Mouse (Mus musculus) spleen, postnatal 36 days (tissue): ENCODE results near the gene Dsp.

Experiments used
- DNase-seq, 2 experiments: peaks; one replicate each; pipeline ENCODE4 v3.0.0; 2022; ENCODE audit warnings: low spot score in 2 of 2, mixed read lengths in 1 of 2

The Dsp gene

GRCm38 (mm10) chr13:38151069-38151588 lies at the start of gene Dsp:
Gene Dsp (plus strand): TSS chr13:38151294.
- no peak for DNase-seq

- no peak for DNase-seq
Observed at GRCm38 (mm10) chr13:38103406-38103805, 47.7 kb upstream of the Dsp start.

GRCm38 (mm10) chr13:38104501-38104900 lies 46.6 kb upstream of the Dsp start:
- no peak for DNase-seq

- DNase-seq: no peak
Observed at GRCm38 (mm10) chr13:38109081-38109480, 42.0 kb upstream of the Dsp start.

GRCm38 (mm10) chr13:38122321-38122720 lies 28.8 kb upstream of the Dsp start:
- DNase-seq: no peak

GRCm38 (mm10) chr13:38123666-38124065 lies 27.4 kb upstream of the Dsp start:
- DNase-seq: no peak

- no peak for DNase-seq
Observed at GRCm38 (mm10) chr13:38127683-38128082, 23.4 kb upstream of the Dsp start.

- no peak for DNase-seq
Observed at GRCm38 (mm10) chr13:38128246-38128645, 22.8 kb upstream of the Dsp start.

GRCm38 (mm10) chr13:38129492-38129891 lies 21.6 kb upstream of the Dsp start:
- no peak for DNase-seq

GRCm38 (mm10) chr13:38130116-38130515 lies 21.0 kb upstream of the Dsp start:
- no peak for DNase-seq

- no peak for DNase-seq
Observed at GRCm38 (mm10) chr13:38133016-38133528, 18.0 kb upstream of the Dsp start.

- no peak for DNase-seq
Observed at GRCm38 (mm10) chr13:38140521-38140920, 10.6 kb upstream of the Dsp start.

GRCm38 (mm10) chr13:38144962-38145713 lies 6.0 kb upstream of the Dsp start:
- DNase-seq: no peak

GRCm38 (mm10) chr13:38148348-38148747 lies 2.7 kb upstream of the Dsp start:
- DNase-seq: no peak

GRCm38 (mm10) chr13:38151671-38152428 lies 756 bp downstream of the Dsp start:
- DNase-seq: no peak

GRCm38 (mm10) chr13:38152429-38153035 lies 1.4 kb downstream of the Dsp start:
- DNase-seq: no peak

GRCm38 (mm10) chr13:38155523-38155922 lies 4.4 kb downstream of the Dsp start:
- no peak for DNase-seq

- no peak for DNase-seq
Observed at GRCm38 (mm10) chr13:38157635-38158034, 6.5 kb downstream of the Dsp start.

GRCm38 (mm10) chr13:38162002-38162401 lies 10.9 kb downstream of the Dsp start:
- DNase-seq: no peak

GRCm38 (mm10) chr13:38162668-38163067 lies 11.6 kb downstream of the Dsp start:
- DNase-seq: no peak

- DNase-seq: no peak
Observed at GRCm38 (mm10) chr13:38164932-38165331, 13.8 kb downstream of the Dsp start.

- DNase-seq: no peak
Observed at GRCm38 (mm10) chr13:38167056-38167455, 16.0 kb downstream of the Dsp start.
